Mouse (Mus musculus) spleen, adult 2 months (tissue): ENCODE data around the gene Ddx21.

Experiments
- CTCF ChIP-seq: fragments of 200-500 bp; IDR thresholded peaks from 2 replicates; pipeline ENCODE4 v1.5.1; 2011; ENCODE audit warnings: mild to moderate bottlenecking, inconsistent platforms; ENCODE audit not compliant: insufficient read depth, insufficient read length, insufficient replicate concordance; ENCODE audit errors: extremely low read depth
- POLR2A ChIP-seq: fragments of 200-500 bp; IDR thresholded peaks from 2 replicates; pipeline ENCODE4 v1.6.1; 2011; ENCODE audit warnings: low read depth, low read length, inconsistent platforms

GRCm38 (mm10) chr10:62604161-62604560 lies 2.1 kb upstream of the Ddx21 start:
- TF ChIP-seq CTCF, result no peak
- TF ChIP-seq POLR2A, result no peak
